Comparison of ENCODE assay signal across 20 mouse cellular contexts in the genomic region with DNA sequence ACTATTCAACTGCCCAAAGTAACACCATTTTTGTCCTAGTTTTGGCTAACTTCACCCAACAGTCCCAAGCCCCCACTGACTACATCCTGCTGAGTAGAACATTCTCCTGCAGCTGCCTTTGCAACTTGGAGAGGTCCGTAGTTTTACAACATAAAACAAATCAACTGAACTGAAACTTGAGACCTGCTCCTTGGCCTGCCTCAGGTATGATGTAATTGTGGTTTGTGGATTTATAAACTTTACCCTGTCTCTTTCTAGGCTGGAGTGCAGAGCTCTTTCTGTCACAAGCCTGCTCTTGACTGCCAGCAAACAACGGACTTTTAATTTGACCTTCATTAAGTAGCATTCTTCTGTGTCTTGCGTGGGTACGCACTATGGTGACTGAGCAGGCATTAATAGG.
DNase-seq lines count a peak whose midpoint lies in the region; ATAC-seq lines count a peak whose summit lies in the region.
"Had no signal": no experiment of that assay in that cellular context is flagged by ENCODE, and none has a peak within 500 bp of the region (broad histone marks: within the 10 kb centered on the region; RNA-seq: fewer than 3 reads in every experiment).

No protein-coding gene starts in this region.

- no peaks in the 10 kb centered on the region for H3K4me1 ChIP-seq in intestine, embryonic 15.5 days (replicated peaks)
- H3K4me1 ChIP-seq: forebrain, embryonic 12.5 days; heart, embryonic 10.5 days; liver, embryonic 15.5 days; midbrain, embryonic 15.5 days had no signal

- ATAC-seq in granulocyte monocyte progenitor cell, adult 5-6 weeks (replicated peaks; ENCODE audit: poor library complexity, severe bottlenecking) = peak; percentile 74
- ATAC-seq in intestine, embryonic 15.5 days = no peak
- no peak for ATAC-seq in inflammation-experienced regulatory T-cells, adult 6 months
- ATAC-seq: activated CD4-positive, CD25-positive, alpha-beta regulatory T cell, adult 4 months; midbrain, embryonic 15.5 days had no signal

- DNase-seq in kidney, adult 11 months = peak; percentile 7
- no peak for DNase-seq in kidney, adult 18-20 months
- peak; percentile 0 for DNase-seq in 416B (ENCODE audit: low read depth)
- peak; percentile 4 for DNase-seq in kidney, postnatal 10 days
- no peak for DNase-seq in right cerebral cortex, adult 18-20 months
- DNase-seq: adrenal gland, postnatal 14 days; cerebellum, adult 11-12 months; gastrocnemius, postnatal 36 days; heart, postnatal 10 days; spleen, adult 18-20 months; thymus, adult 2 months had no signal

- no peaks in the 10 kb centered on the region for H3K9me3 ChIP-seq in intestine, embryonic 15.5 days
- H3K9me3 ChIP-seq: forebrain, embryonic 12.5 days; heart, embryonic 10.5 days; liver, embryonic 15.5 days; midbrain, embryonic 15.5 days had no signal

- no peak overlapping the region for H3K4me2 ChIP-seq in intestine, embryonic 15.5 days (replicated peaks)
- H3K4me2 ChIP-seq: forebrain, embryonic 12.5 days; hindbrain, embryonic 14.5 days; liver, embryonic 15.5 days; midbrain, embryonic 15.5 days had no signal

- H3K4me3 ChIP-seq in intestine, embryonic 15.5 days (replicated peaks) = no peak overlapping the region
- H3K4me3 ChIP-seq: forebrain, embryonic 12.5 days; heart, embryonic 10.5 days; liver, embryonic 15.5 days; midbrain, embryonic 15.5 days had no signal

- no peak overlapping the region for H3K27ac ChIP-seq in intestine, embryonic 15.5 days
- H3K27ac ChIP-seq: forebrain, embryonic 12.5 days; heart, embryonic 10.5 days; hindbrain, embryonic 14.5 days; liver, embryonic 15.5 days; midbrain, embryonic 15.5 days had no signal

- 65% methylated on average over 4 of the region's 4 CpGs for WGBS in intestine, embryonic 15.5 days

- H3K27me3 ChIP-seq in intestine, embryonic 15.5 days (replicated peaks) = no peaks in the 10 kb centered on the region
- H3K27me3 ChIP-seq: forebrain, embryonic 12.5 days; liver, embryonic 15.5 days; midbrain, embryonic 15.5 days had no signal

- H3K9ac ChIP-seq in intestine, embryonic 15.5 days = no peak overlapping the region
- H3K9ac ChIP-seq: forebrain, embryonic 12.5 days; hindbrain, embryonic 14.5 days; liver, embryonic 15.5 days; midbrain, embryonic 15.5 days had no signal

- no peaks in the 10 kb centered on the region for H3K36me3 ChIP-seq in intestine, embryonic 15.5 days
- H3K36me3 ChIP-seq: forebrain, embryonic 12.5 days; heart, embryonic 10.5 days; liver, embryonic 15.5 days; midbrain, embryonic 15.5 days had no signal

Comparison
In these comparisons a context has a peak if more than half of its experiments do, and no peak if none do; other contexts are left out.
1. DNase-seq: peak in kidney, adult 11 months (single experiment), 416B (single experiment) and kidney, postnatal 10 days (single experiment); none in kidney, adult 18-20 months (single experiment) and right cerebral cortex, adult 18-20 months (single experiment).